Mouse (Mus musculus): ENCODE data around the gene Tfdp2.
"Not testable (repeated sequence)": the region's sequence is repeated elsewhere in the genome, so short reads cannot be mapped to it uniquely, and the experiment has no call there.

The Tfdp2 gene

DNA sequence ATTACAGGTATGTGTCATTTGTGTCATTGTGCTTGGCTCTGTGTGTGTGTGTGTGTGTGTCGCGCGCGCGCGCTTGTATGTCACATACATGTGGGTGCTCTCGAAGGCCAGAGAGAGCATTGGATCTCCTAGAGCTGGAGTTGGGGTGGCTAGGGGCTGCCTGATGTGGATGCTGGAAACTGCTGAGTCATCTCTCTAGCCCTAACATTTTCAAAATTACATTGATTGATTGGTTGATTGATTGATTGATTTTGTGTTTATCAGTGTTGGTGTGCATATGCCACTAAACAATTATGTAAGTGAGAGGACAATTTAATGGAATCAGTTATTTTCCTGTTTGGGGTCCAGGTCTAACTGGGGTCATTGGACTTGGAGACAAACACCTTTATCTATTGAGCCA lies 96.1 kb downstream of the Tfdp2 start:
- DNase-seq (ENCODE audit: extremely low spot score, low read depth, low spot score) = no peak

GRCm38 (mm10) chr9:96299324-96300008 lies 103.4 kb downstream of the Tfdp2 start:
- DNase-seq (ENCODE audit: extremely low spot score, low read depth, low spot score) = no peak

- no peak for DNase-seq (ENCODE audit: extremely low spot score, low read depth, low spot score)
Measured at GRCm38 (mm10) chr9:96308816-96309215, 112.7 kb downstream of the Tfdp2 start.

- no peak for DNase-seq (ENCODE audit: extremely low spot score, low read depth, low spot score)
Measured at GRCm38 (mm10) chr9:96312074-96312473, 116.0 kb downstream of the Tfdp2 start.

DNA sequence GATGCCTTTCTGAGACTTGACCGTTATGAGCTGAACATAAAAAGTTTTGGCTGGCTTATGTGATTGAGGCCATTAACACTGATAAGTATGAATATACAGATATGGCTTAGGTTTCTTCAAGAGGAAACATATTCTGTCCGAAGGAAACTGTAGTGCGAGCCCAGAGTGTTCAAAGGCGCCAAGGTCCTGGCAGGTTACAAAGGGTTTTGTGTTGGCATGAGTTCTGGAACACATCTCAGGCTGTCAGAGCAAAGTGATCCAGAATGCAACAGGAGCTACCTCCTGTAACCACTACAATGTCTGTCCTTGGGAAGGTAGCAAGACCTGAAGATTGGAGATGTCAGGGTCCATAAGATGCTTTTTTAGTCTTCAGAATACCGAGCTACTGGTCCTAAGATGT lies 123.3 kb downstream of the Tfdp2 start:
- DNase-seq (ENCODE audit: extremely low spot score, low read depth, low spot score) = no peak

DNA sequence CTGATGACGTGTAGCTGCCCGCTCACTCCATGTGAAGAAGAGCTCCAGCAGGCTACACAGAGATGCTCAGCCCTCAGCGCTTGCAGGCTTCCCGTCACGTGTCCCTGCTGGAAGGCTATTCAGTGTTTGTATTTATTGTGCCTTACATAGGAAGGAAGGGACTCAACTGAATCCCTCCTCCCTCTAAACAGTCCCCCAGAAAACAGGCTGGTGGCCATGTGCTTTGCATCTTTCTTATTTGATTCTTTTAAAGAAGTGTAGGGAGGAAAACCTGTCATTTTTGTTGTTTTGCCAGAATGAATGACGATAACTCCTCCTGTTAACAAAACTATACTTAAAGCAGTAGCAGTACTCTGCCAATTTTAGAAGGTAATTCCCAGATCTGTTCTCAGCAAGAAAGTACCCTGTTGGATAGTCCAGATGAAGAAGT lies 124.5 kb downstream of the Tfdp2 start:
- DNase-seq (ENCODE audit: extremely low spot score, low read depth, low spot score) = no peak

GRCm38 (mm10) chr9:96322411-96323152 lies 126.5 kb downstream of the Tfdp2 start:
- no peak for DNase-seq (ENCODE audit: extremely low spot score, low read depth, low spot score)

DNA sequence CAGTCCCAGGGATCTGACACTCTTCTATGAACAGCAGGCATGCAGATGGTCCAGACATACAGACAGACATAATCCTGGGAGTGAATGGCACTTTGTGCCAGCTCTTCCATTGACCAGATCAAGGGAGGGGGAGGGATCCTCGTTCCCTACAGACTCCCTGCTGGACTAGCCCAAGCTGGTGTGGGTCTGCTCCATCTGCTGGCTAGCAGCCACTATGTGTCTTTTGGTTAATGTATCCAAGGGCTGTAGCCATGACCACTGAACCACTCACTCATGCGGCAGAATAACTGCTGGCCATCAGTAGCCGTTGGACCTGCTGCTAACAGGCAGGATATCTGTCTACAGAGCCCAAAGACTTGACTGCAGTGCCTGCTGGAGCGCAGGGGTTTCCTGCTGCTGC lies 128.4 kb downstream of the Tfdp2 start:
- no peak for DNase-seq (ENCODE audit: extremely low spot score, low read depth, low spot score)

DNA sequence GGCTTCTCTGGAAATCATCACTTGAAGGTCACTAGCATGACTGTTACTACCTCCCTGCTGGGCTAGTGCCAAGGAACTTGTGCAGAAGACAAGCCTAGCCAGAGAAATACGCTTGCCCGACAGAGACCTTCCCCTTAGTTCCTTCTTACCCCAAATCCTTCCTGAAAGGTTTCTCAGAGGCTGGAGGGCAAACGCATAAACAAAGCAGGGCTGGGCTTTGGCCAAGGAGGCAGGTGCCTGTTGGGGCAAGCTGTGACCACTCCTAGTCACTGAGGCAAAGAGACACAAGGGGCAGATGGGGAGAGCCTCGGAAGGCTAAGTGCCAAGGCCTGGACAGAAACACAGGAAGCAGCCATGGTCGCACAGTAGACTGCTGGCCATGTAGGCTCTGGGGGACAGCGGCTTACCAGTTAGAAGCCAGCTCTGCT lies 130.4 kb downstream of the Tfdp2 start:
- no peak for DNase-seq (ENCODE audit: extremely low spot score, low read depth, low spot score)

GRCm38 (mm10) chr9:96328226-96328625 lies 132.2 kb downstream of the Tfdp2 start:
- no peak for DNase-seq (ENCODE audit: extremely low spot score, low read depth, low spot score)

- DNase-seq (ENCODE audit: extremely low spot score, low read depth, low spot score) = no peak
Measured at GRCm38 (mm10) chr9:96331146-96331545, 135.1 kb downstream of the Tfdp2 start.

- DNase-seq (ENCODE audit: extremely low spot score, low read depth, low spot score) = no peak
Measured at GRCm38 (mm10) chr9:96345750-96346149, 149.7 kb downstream of the Tfdp2 start.

DNA sequence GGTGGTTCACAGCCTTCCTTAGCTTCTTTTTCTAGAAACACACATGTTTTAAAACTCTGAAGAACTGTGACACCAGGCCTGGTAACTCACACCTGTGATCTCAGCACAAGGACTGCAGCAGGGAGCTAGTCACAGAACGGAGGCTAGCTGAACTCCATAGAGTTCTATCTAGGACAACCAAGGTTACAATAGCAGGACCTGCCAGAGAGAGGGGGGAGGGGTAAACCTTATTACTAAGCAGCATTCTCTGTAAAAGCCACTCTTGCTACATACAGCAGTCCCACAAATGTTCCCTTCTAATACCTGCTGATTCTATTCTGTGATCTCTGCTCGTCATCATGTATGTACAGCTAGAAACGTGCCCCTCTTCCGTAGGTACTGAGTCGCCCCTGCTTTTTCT lies 152.8 kb downstream of the Tfdp2 start:
- DNase-seq (ENCODE audit: extremely low spot score, low read depth, low spot score) = no peak

GRCm38 (mm10) chr9:96350010-96350409 lies 153.9 kb downstream of the Tfdp2 start:
- no peak for DNase-seq (ENCODE audit: extremely low spot score, low read depth, low spot score)

DNA sequence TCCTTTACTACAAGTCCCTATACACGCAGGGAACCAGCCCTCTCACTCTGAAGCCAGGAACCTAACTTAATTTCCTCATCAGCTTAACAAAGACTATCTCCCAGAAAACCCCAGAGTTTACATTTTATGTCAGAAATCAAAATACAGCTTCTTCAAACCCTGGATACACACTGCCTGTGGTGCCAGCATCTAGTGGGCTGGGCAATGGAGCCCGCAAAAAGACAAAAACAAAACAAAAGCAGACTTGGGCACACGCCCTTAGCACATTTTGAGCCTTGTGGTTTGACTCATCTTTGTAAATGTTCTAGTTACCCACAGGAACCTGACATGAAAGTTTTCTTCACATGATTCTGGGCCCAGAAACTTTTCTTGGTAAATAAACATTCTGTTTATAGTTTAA lies 154.4 kb downstream of the Tfdp2 start:
- no peak for DNase-seq (ENCODE audit: extremely low spot score, low read depth, low spot score)

DNA sequence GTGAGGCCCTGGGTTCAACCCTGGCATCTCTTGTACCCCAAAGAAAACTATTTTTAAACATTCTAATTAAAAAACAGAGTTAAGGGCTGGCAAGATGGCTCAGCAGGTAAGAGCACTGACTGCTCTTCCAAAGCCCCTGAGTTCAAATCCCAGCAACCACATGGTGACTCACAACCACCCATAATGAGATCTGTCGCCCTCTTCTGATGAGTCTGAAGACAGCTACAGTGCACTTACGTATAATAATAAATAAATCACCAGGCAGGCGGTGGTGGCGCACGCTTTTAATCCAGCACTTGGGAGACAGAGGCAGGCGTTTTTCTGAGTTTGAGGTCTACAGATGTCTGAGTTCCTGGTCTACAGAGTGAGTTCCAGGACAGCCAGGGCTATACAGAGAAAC lies 155.7 kb downstream of the Tfdp2 start:
- DNase-seq (ENCODE audit: extremely low spot score, low read depth, low spot score) = not testable (repeated sequence)

- DNase-seq (ENCODE audit: extremely low spot score, low read depth, low spot score) = no peak
Measured at GRCm38 (mm10) chr9:96353121-96353769, 157.2 kb downstream of the Tfdp2 start.

DNA sequence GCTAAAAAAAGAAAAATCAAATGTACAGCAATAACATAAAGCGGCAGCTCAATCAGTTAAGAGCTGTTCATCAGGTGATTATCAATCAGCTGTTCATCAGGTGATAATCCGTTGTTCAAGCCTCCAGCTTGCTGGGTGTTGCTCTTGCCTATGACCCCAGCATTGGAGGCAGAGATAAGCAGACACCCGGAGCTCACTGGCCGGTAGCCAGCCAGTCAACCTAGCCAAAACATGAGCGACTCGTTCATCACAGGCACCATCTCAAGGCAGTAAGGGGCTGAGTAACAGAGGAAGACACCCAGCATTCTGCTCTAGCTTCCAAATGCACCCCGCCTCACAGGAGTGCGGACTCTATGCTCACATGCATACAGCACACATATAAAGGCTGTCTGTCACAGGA lies 157.7 kb downstream of the Tfdp2 start:
- no peak for DNase-seq (ENCODE audit: extremely low spot score, low read depth, low spot score)

DNA sequence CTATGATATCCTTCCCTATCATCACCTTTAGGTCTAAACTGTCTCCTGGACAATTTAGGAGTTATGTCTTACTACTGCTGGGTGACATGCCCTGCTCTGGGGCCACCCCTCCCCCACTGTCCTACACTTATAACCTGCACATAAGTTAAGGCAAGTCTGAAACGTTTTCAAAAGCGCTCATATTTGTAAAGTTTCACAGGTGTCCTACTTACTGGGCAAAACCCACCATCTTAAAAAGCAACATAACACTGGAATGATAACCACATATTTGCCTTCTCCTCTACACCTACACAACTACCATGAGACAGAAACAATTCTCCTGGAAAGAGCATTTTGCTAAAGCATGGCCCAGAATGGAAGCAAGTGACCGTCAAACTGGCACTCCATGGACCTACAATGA lies 164.0 kb downstream of the Tfdp2 start:
- no peak for DNase-seq (ENCODE audit: extremely low spot score, low read depth, low spot score)

- no peak for DNase-seq (ENCODE audit: extremely low spot score, low read depth, low spot score)
Measured at GRCm38 (mm10) chr9:96363581-96364140, 167.6 kb downstream of the Tfdp2 start.

- peak; percentile 66 for DNase-seq (ENCODE audit: extremely low spot score, low read depth, low spot score)
Measured at GRCm38 (mm10) chr9:96364141-96364838, 168.2 kb downstream of the Tfdp2 start, which contains the start of gene Atp1b3. Gene Atp1b3, minus strand, starts transcription at chr9:96364442.
